21 mouse cellular contexts compared by ENCODE assay signal in genomic region chr14:10213216-10213615, GRCm38 (mm10).
A peak's percentile ranks its signal among the peaks of the same experiment; 100 is the strongest.
DNase-seq lines count a peak whose midpoint lies in the region; ATAC-seq and TF ChIP-seq lines count a peak whose summit lies in the region.
"Had no signal": no experiment of that assay in that cellular context is flagged by ENCODE, and none has a peak within 500 bp of the region (broad histone marks: within the 10 kb centered on the region; RNA-seq: fewer than 3 reads in every experiment).

No protein-coding gene starts in this region.

- H3K36me3 ChIP-seq in hindbrain, embryonic 16.5 days (ENCODE audit: control insufficient read depth, insufficient read depth, low read length): no peaks in the 10 kb centered on the region
- no peaks in the 10 kb centered on the region for H3K36me3 ChIP-seq in hindbrain, embryonic 12.5 days
- H3K36me3 ChIP-seq: embryonic facial prominence, embryonic 13.5 days; forebrain, embryonic 12.5 days; liver, embryonic 13.5 days; stomach, embryonic 15.5 days had no signal

- no peak overlapping the region for H3K27ac ChIP-seq in hindbrain, embryonic 16.5 days (ENCODE audit: low read depth, low read length)
- no peak overlapping the region for H3K27ac ChIP-seq in hindbrain, embryonic 12.5 days
- H3K27ac ChIP-seq: embryonic facial prominence, embryonic 13.5 days; forebrain, embryonic 12.5 days; left cerebral cortex, adult 2 months; liver, embryonic 13.5 days; stomach, embryonic 15.5 days had no signal

- peak; percentile 39 for DNase-seq in kidney, postnatal 10 days
- no peak for DNase-seq in kidney, adult 11 months
- peak; percentile 44 for DNase-seq in brain, embryonic 14.5 days (ENCODE audit: low read depth)
- DNase-seq in embryo, embryonic 9.5 days (ENCODE audit: extremely low spot score): peak; percentile 16
- DNase-seq in adrenal gland, postnatal 10 days: no peak
- DNase-seq in heart, postnatal 14 days: no peak
- DNase-seq: adrenal gland, postnatal 14 days; cerebellum, adult 9-10 months; gastrocnemius, postnatal 36 days; heart, postnatal 36 days; liver, embryonic 13.5 days; lung, embryonic 14.5 days; thymus, postnatal 36 days had no signal

- H3K9ac ChIP-seq in hindbrain, embryonic 16.5 days (ENCODE audit: low read depth, low read length): no peak overlapping the region
- H3K9ac ChIP-seq in hindbrain, embryonic 12.5 days: no peak overlapping the region
- H3K9ac ChIP-seq: embryonic facial prominence, embryonic 13.5 days; forebrain, embryonic 12.5 days; liver, embryonic 13.5 days; lung, embryonic 14.5 days; stomach, embryonic 15.5 days had no signal

- H3K4me1 ChIP-seq in hindbrain, embryonic 16.5 days (ENCODE audit: control insufficient read depth, insufficient read depth, low read depth, low read length): no peaks in the 10 kb centered on the region
- H3K4me1 ChIP-seq in hindbrain, embryonic 12.5 days: no peaks in the 10 kb centered on the region; the same call in 1 of the 2 replicates
- H3K4me1 ChIP-seq: forebrain, embryonic 12.5 days; liver, embryonic 13.5 days; stomach, embryonic 15.5 days had no signal

- TF ChIP-seq POLR2A in brain, embryonic 14.5 days (IDR thresholded peaks at IDR 0.05; ENCODE audit: borderline replicate concordance, extremely low read depth, insufficient read depth, insufficient read length, poor library complexity, severe bottlenecking): no peak

- peak; percentile 60; the same call in 1 of the 2 replicates for ATAC-seq in hindbrain, embryonic 16.5 days
- ATAC-seq in hindbrain, embryonic 12.5 days (ENCODE audit: low FRiP score): no peak
- ATAC-seq: midbrain, embryonic 16.5 days had no signal

- H3K4me2 ChIP-seq in hindbrain, embryonic 16.5 days (ENCODE audit: low read length): no peak overlapping the region
- H3K4me2 ChIP-seq in hindbrain, embryonic 12.5 days (replicated peaks): no peak overlapping the region
- H3K4me2 ChIP-seq: embryonic facial prominence, embryonic 13.5 days; forebrain, embryonic 12.5 days; liver, embryonic 13.5 days; lung, embryonic 14.5 days; stomach, embryonic 15.5 days had no signal

- 32% methylated on average over 4 of the region's 4 CpGs for WGBS in hindbrain, embryonic 16.5 days
- WGBS in hindbrain, embryonic 12.5 days: 44% methylated on average over 4 of the region's 4 CpGs

- H3K4me3 ChIP-seq in hindbrain, embryonic 16.5 days (ENCODE audit: low read length): no peak overlapping the region
- no peak overlapping the region for H3K4me3 ChIP-seq in hindbrain, embryonic 12.5 days
- H3K4me3 ChIP-seq: embryonic facial prominence, embryonic 13.5 days; erythroblast, embryonic 14.5 days; forebrain, embryonic 12.5 days; left cerebral cortex, adult 2 months; liver, embryonic 13.5 days; stomach, embryonic 15.5 days had no signal

- no peak for TF ChIP-seq CTCF in brain, embryonic 14.5 days (IDR thresholded peaks at IDR 0.05; ENCODE audit: borderline replicate concordance, extremely low read depth, insufficient read depth, insufficient read length)

- no peaks in the 10 kb centered on the region for H3K9me3 ChIP-seq in hindbrain, embryonic 16.5 days (ENCODE audit: control insufficient read depth, low read length)
- no peaks in the 10 kb centered on the region for H3K9me3 ChIP-seq in hindbrain, embryonic 12.5 days (replicated peaks)
- H3K9me3 ChIP-seq: embryonic facial prominence, embryonic 13.5 days; forebrain, embryonic 12.5 days; liver, embryonic 13.5 days; stomach, embryonic 15.5 days had no signal

- no peaks in the 10 kb centered on the region for H3K27me3 ChIP-seq in hindbrain, embryonic 16.5 days (replicated peaks; ENCODE audit: control insufficient read depth, insufficient read depth, low read length)
- H3K27me3 ChIP-seq in hindbrain, embryonic 12.5 days: no peaks in the 10 kb centered on the region
- H3K27me3 ChIP-seq: embryonic facial prominence, embryonic 13.5 days; forebrain, embryonic 12.5 days; liver, embryonic 13.5 days; stomach, embryonic 15.5 days had no signal

- intact Hi-C loops in heart, postnatal 14 days (cut with DNase I): no loop called here

Comparison
In these comparisons a context has a peak if more than half of its experiments do, and no peak if none do; other contexts are left out.
1. DNase-seq: peak in kidney, postnatal 10 days (single experiment), brain, embryonic 14.5 days (single experiment) and embryo, embryonic 9.5 days (single experiment); none in kidney, adult 11 months (single experiment), adrenal gland, postnatal 10 days (single experiment) and heart, postnatal 14 days (0 of 2).